Mouse (Mus musculus) right cerebral cortex, adult 18-20 months (tissue): ENCODE measurements around the gene Clec16a.

Experiments
- DNase-seq: peaks from one replicate; pipeline ENCODE4 v3.0.0; 2022; ENCODE audit warnings: mixed read lengths

Gene Clec16a

GRCm38 (mm10) chr16:10689748-10690318 is 144.7 kb downstream of the Clec16a start:
- no peak for DNase-seq

- no peak for DNase-seq
Observed at GRCm38 (mm10) chr16:10690442-10690841, 145.3 kb downstream of the Clec16a start.

GRCm38 (mm10) chr16:10691705-10692104 is 146.6 kb downstream of the Clec16a start:
- DNase-seq: no peak

GRCm38 (mm10) chr16:10692848-10693247 is 147.7 kb downstream of the Clec16a start:
- DNase-seq: no peak

GRCm38 (mm10) chr16:10693424-10693823 is 148.3 kb downstream of the Clec16a start:
- no peak for DNase-seq

DNA sequence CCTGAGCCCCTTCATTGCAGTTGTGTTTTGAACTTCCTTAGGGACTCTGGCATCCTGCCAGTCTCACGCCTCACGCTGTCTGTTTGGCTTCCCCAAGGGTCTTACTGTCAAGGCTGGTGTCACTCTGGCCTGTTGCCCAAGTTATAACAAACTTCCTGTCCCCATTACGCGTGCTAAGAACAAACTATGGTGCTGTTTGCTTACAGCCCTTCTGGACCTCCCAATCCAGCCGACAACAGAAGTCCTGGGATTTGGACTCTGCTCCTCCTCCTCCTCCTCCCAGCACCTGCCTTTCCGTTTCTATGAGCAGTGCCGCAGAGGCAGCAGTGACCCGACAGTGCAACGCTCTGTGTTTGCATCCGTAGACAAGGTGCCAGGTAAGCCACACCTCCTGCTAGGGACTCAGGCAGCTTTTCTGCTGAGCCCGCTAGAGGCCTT is 149.3 kb downstream of the Clec16a start:
- no peak for DNase-seq

GRCm38 (mm10) chr16:10697861-10698659 is 152.9 kb downstream of the Clec16a start:
- DNase-seq: no peak

GRCm38 (mm10) chr16:10699316-10699715 is 154.2 kb downstream of the Clec16a start:
- no peak for DNase-seq

- DNase-seq: no peak
Observed at GRCm38 (mm10) chr16:10700160-10700559, 155.0 kb downstream of the Clec16a start.

- DNase-seq: no peak
Observed at GRCm38 (mm10) chr16:10702399-10702798, 157.3 kb downstream of the Clec16a start.

- no peak for DNase-seq
Observed at GRCm38 (mm10) chr16:10703932-10704331, 158.8 kb downstream of the Clec16a start.

DNA sequence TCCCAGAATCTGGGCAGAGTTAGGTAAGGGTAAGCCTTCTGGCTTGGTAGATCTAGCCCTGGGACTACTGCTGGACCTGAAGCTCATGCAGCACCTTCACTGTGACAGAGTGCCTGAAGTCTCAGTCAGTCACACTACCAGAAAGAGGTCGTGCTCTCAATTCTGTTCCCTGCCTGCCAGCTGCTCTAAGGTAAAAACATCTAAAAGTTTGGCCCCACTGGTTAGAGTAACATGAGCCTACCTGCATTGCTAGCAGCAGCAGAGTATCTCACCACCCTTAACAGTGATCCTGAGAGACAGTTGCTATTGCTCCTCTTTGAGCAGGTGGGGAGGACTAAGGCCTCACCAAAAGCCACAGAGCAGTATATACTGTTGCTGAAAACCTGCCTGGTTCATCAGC is 160.3 kb downstream of the Clec16a start:
- no peak for DNase-seq

GRCm38 (mm10) chr16:10711524-10711923 is 166.4 kb downstream of the Clec16a start:
- DNase-seq: no peak

- DNase-seq: no peak
Observed at GRCm38 (mm10) chr16:10713041-10713440, 167.9 kb downstream of the Clec16a start.

- DNase-seq: no peak
Observed at GRCm38 (mm10) chr16:10713441-10714239, 168.5 kb downstream of the Clec16a start.

DNA sequence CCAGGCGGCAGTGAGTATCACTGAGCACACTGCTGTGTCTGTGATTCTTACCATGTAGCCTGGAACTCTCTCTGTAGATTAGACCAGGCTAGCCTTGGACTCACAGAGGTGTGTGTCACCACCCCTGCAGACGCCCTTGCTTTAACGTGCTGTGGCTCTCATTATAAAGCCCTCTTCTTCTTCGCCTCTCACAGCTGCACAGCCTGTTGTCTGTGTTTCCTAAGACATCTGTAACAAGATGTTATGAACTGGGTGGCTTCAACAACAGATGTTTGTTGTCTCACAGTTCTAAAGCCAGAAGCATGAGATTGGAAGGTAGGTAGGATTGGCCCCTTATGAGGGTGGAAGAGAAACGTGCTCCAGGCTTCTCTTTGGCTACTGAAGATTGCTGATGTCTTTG is 170.1 kb downstream of the Clec16a start:
- DNase-seq: no peak

- DNase-seq: no peak
Observed at GRCm38 (mm10) chr16:10715632-10716031, 170.5 kb downstream of the Clec16a start.

GRCm38 (mm10) chr16:10716696-10717095 is 171.6 kb downstream of the Clec16a start:
- no peak for DNase-seq

GRCm38 (mm10) chr16:10719971-10720370 is 174.8 kb downstream of the Clec16a start:
- no peak for DNase-seq

DNA sequence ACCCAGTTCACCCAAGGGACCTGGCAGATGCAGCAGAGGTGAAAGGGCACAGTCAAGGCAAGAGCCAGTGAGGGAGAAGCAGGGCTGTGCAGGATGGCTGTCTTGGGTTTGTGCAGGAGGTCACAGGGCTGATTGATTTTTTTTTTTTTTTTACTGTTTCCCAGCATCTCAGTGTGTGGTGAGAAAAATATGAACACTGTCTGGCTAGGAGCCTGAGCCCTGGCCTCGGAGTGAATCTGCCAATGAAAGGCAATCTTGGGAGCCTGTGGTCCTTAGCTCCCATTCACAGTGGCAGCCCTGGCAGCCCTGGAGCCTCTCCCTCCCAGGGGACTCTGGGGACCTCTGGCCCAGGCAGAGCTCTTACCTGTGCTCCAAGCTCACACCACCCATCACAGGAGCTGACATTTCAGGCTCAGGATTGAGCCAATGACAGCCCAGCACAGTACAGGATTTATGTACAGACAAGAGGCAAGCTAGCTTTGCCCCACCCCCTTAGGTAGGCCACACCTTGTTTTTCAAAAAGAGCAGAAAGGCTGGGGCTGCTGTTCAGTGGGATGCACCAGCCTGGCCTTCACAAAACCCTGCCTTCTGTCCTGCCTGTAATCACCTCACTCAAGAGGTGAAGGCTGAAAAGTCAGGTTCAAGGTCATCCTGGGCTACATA is 177.9 kb downstream of the Clec16a start:
- no peak for DNase-seq

DNA sequence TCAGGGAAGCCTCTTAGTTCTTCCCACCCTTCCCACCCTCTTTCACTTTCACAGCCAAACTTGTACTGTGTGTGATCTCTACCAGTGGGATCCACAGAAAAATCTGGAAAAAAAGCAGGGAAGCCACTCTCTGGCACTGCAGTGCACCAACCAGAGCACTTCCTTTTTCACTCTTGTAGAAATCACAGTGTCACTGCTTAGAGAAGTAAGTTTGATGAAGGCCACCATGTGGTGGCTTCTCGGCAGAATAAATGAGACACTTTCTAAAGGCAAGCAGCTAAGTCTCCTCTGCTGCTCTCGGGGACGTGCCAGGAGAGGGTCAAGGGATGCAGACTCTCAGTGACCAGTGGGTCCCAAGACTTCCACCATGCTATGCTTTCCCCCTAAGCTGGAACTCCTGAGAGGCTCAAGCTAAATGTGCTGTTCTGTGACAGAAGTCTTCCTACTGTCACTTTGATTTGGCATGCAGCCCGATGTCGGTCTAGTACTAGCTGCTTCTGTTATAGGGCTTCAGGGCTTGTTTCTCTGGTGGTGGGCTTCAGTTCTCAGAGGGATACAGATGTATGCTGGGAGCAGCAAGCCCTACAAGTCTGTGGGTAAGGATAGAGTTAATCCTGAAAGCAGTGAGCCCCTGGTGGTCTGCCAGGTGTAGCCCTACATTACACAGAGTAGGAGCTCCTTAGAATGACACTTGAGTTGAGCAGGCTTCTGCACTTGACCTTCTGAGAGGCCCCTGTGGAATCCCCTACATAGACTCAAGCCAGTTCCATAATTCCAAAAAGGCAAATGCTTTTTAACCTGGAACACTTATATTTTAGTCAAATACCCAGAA is 178.9 kb downstream of the Clec16a start:
- no peak for DNase-seq

- no peak for DNase-seq
Observed at GRCm38 (mm10) chr16:10725156-10725555, 180.0 kb downstream of the Clec16a start.
